Mouse (Mus musculus): ENCODE results near the gene Nipbl. TPM values are rescaled to one million over a fixed set of nuclear protein-coding genes. Genes with fewer than 3 reads are reported as not detected.
"Not testable (repeated sequence)": the region's sequence is repeated elsewhere in the genome, so short reads cannot be mapped to it uniquely, and the experiment has no call there.

The Nipbl gene
- total RNA-seq (2021), result 10 to 100 TPM; 31.8 to 33.4 TPM
- long read RNA-seq, partial matches to known transcripts, result 4 of 6 reads
- long read RNA-seq, other reads (novel, unspliced or antisense), result 2 of 6 reads

- peak; percentile 87 to 91 for DNase-seq (ENCODE audit: low spot score in 2 of 2)
Measured at GRCm38 (mm10) chr15:8443926-8444889, at the start of gene Nipbl. Nipbl (minus strand) TSS chr15:8444463.

DNA sequence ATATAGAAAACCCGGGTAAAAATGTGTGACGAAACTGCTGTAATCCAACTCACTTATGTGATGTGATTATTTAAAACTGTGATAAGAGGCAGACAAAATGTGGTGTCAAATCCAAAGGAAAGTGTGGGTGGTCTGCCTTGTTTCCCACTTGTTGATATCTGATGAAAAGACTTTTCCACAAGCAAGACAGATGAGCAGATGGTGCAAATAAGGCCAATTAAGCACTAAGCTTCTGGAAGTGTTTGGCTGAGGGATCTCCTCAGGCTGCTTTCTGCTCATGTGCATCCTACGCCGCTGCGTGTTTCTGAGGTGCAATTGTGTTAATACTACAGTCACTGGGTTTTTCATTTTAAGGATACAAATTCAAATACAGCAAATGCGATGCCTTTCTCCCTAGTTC lies 41.0 kb upstream of the Nipbl start:
- peak in 1 of 2 experiments; percentile 13 for DNase-seq (ENCODE audit: low spot score in 2 of 2)

- no peak for DNase-seq (ENCODE audit: low spot score in 2 of 2)
Measured at GRCm38 (mm10) chr15:8469006-8469575, 24.8 kb upstream of the Nipbl start.

DNA sequence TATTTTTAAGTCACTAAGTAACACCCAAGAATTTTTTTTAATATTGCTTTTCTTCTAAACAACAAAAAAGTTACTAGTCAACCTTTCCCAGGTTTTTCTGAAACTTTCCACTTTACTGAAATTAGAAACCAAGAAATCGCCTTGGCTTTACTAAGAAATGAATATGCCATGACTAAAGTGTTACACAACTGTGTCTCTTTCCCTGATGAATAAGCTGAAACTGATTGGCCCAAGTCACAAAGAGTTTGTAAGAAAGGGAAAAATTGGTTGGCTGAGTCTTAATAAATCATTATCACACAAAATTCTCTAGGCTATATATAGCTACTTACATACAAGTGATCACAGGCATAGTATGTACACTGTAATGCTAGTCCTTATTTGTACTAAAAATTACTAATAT lies 19.3 kb upstream of the Nipbl start:
- no peak for DNase-seq (ENCODE audit: low spot score in 2 of 2)

DNA sequence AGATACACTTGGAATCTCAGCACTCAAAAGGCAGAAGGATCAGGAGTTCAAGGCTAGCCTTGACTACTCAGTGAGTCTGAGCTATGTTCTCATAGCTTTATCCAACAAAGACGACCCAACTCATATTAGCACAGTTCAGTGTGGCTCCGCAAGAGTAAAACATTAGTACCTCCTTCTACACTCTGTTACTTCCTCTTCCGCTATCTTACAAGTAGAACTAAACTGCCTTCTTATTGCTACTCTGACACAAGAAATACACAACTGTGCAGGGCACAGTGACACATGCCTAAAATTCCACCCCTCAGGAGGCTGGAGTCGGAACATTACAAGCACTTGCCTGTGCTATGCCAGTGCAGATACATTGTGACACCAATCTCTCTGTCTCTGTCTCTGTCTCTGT lies 18.5 kb upstream of the Nipbl start:
- no peak for DNase-seq (ENCODE audit: low spot score in 2 of 2)

GRCm38 (mm10) chr15:8460871-8461270 lies 16.6 kb upstream of the Nipbl start:
- no peak for DNase-seq (ENCODE audit: low spot score in 2 of 2)

DNA sequence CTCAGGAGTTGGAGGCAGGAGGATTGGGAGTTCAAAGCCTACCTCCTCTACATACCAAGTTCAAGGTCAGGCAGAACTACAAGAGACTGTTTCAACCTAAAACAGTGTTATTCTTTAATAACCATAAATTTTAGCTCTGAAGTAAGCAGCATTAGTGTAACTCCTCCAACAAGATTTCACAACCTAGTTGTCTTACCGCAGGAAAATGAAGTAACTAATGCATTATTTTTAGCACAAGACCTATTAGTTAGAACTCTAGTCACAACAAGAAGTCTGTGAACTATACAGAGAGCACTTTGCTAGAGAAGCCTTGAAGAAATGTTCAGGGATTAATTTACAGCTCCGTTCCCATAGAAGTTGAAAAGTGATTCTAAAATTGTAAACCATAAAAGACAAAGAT lies 15.7 kb upstream of the Nipbl start:
- no peak for DNase-seq (ENCODE audit: low spot score in 2 of 2)

DNA sequence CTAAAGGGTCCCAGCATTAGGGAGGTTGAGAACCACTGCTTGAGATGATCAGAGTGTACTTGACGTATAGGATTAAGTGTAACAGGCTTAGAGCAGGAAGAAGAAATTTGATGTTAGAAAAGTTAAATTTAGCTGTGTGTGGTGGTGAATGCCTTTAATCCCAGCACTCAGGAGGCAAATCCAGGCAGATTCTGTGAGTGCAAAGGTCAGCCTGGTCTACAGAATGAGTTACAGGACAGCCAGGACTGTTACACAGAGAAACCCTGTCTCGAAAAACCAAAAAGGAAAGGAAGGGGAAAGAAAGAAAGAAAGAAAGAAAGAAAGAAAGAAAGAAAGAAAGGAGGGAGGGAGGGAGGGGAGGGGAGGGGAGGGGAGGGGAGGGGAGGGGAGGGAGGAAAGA lies 12.0 kb upstream of the Nipbl start:
- not testable (repeated sequence) for DNase-seq (ENCODE audit: low spot score in 2 of 2)

DNA sequence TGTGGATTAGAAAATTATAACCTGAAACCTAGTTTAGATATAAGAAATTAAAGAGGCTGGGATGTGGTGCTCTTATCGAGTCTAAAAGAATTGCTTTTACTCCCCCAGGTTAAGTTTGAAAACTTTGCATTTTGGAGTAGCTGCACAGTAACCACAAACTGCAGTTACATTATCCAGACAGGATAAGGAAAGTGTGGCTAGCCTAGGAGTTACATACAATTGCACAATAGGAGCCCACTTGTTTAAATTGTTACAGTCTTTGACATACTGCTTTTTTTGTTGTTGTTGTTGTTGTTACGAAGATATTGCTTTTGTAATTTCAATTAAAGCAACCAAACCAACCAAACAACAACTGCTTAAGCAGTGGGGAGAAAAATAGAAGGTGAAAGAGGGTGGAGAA lies 11.2 kb upstream of the Nipbl start:
- DNase-seq (ENCODE audit: low spot score in 2 of 2), result no peak

DNA sequence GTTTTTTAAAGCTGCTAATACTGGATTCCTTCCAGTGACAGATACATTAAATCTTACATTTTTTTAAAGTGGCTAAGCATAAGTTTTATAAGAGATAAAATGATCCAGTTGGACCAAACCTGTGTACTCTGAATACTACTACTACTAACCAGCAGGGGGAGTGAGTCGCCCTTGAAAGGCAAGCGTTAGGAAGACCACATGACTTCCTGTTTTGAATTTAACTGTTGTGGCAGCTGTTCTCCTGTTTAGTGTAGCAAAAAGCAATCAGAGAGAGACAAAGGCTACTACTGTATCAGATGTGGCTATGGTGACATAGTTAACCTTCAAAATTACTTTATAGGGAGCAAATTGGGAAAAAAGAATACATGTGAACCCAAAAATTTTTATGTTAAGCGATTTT lies 6.8 kb upstream of the Nipbl start:
- DNase-seq (ENCODE audit: low spot score in 2 of 2), result no peak

- no peak for DNase-seq (ENCODE audit: low spot score in 2 of 2)
Measured at GRCm38 (mm10) chr15:8447193-8447767, 3.0 kb upstream of the Nipbl start.

DNA sequence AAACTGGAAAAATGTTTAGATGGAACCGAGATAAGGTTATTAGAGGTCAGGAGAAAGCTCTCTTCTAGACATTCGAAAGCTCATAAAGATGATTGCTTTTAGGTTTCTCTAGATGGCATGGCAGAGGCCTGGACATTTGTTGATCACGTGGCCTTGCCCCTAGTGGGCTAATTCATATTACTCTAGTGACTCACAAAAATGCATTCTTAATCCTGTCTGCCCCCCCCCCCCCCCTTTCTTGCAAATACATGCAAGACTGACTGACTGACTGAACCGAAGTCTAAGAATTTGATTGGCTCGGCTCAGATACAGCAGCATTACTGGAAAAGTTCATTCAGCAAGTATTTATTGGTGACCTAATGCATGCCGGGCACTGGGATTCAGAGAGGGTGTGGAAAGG lies 2.2 kb upstream of the Nipbl start:
- no peak for DNase-seq (ENCODE audit: low spot score in 2 of 2)

DNA sequence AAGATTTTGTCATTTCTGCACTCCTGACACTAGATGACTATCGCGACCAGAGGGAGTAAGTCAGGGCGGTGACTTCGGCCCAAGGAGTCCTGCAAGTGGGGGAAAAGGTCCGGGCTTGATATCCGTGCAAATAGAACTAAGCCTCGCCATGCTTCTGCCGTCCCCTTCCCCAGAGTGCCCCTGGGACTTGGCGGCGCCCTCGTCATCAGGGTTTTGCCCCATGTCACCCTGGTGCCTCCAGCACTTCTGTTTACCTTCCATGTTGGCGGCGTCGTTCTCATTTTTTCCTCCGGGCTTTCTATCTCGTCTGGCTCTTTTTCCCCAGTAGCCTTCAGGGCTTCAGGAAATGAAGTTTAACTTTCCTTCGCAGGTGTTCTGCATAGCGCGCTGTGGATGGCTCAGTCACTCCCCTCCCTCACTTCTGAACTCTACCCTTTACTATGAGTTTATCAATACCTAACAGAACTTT lies 1.7 kb upstream of the Nipbl start:
- peak in 1 of 2 experiments; percentile 25 for DNase-seq (ENCODE audit: low spot score in 2 of 2)

DNA sequence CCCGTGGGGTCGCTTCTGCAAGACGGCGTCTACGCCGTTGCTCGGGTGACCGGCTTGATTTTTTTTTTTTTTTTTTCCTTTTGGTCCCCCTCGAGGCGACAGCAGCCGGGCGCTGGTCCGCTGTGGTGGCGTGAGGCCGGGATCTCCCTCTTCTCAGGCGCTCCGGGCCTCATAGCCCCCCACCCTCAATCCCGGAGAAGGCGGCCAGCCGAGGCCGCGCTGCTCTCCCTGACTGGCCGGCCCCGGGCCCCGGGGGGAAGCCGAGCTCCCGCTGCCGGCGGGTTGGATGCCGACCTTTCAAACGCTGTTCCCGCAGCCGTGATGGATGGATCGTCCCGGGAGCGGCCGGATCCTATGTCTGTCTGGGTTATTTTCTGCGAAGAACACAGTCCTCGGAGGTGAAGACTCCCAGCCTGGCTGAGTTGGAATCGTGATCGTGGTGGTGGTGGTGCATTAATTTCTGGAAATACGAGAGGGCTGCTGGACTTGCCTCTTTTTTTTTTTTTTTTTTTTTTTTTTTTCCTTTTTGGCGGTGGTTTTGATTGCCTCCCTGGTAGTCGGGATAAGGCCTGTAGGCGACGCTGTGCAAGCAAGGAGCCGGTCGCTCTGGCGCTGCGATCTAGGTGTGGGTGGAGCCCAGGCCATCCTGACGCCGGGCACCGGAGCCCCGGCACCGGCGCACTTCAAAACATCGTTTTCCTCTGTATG lies 781 bp upstream of the Nipbl start:
- peak; percentile 77 to 81 for DNase-seq (ENCODE audit: low spot score in 2 of 2)

DNA sequence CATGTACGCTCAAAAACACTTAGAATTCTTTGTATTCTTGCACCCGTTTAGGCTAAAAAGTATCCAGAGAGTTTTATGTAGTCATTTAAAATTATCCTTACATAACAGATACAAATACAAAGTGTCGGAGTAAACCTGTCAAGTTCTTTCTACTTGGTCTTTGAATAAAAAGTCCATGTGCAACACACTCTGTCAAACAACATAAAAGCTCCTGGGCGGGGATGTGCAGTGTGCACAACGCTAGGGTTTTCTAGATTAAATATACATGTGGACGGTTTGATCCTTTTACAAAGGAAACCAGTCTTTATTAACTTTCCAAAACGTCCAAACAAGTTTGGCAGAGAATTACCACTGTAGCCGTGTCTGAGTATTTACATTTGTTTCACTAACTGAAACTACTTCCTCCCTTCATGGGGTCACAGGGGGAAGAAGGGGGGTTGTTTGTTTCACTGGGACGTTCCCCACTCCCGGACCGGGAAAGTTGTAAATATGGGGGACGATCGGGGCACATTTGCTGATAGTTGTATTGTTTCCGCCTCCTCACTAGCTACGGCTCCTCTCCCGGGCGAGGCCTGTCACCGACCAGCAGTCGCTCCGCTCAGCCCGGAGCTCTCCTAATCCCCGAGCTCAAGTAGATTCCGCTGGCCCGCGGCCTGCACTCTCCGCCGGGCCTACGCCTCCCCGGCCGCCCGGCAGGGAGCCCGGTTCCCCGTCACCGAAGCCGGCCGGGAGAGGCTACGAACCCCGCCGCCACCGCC lies 916 bp downstream of the Nipbl start:
- DNase-seq (ENCODE audit: low spot score in 2 of 2), result peak; percentile 54 to 72

DNA sequence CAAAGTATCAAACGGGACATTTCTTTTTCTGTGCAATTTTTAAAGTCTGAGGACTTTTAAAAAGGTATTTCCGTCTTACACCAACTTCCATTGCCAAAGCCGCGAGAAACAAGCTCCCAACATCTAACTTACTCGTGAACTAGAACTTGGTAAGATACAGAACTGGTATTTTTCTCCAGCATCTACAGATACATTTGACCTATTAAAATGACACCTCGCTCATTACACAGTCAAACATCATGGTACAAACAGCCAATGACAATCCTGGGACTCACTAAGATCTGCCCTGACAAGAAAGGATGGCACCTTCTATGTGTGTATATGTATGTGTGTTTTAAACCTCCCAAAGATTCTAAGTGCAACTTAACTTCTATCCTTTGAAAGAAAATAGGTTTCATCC lies 1.5 kb downstream of the Nipbl start:
- no peak for DNase-seq (ENCODE audit: low spot score in 2 of 2)

DNA sequence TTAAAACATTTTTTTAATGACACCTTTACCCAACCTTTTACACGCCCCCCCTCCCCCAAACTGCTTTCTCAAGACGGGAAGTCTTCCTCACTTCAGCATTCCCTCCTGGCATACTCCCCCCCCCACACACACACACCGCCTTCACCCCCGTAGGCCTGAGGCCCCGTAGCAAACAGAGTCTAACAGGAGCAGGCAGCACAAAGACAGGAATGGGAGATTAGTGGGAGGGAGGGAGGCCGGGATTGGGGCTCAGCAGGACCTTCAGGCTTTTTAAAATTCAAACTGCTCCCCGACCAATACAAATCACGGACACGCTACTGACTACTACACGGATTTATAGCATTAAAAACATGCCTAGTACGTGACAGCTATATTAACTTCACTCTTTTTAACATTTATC lies 2.1 kb downstream of the Nipbl start:
- no peak for DNase-seq (ENCODE audit: low spot score in 2 of 2)

- no peak for DNase-seq (ENCODE audit: low spot score in 2 of 2)
Measured at GRCm38 (mm10) chr15:8433239-8433947, 10.9 kb downstream of the Nipbl start.

- DNase-seq (ENCODE audit: low spot score in 2 of 2), result no peak
Measured at GRCm38 (mm10) chr15:8432534-8432933, 11.7 kb downstream of the Nipbl start.

- no peak for DNase-seq (ENCODE audit: low spot score in 2 of 2)
Measured at GRCm38 (mm10) chr15:8429502-8429901, 14.8 kb downstream of the Nipbl start.
